Mouse (Mus musculus): ENCODE data around the gene Gripap1. TPM values are rescaled to one million over a fixed set of nuclear protein-coding genes. Genes with fewer than 3 reads are reported as not detected.
"Not testable (repeated sequence)": the region's sequence is repeated elsewhere in the genome, so short reads cannot be mapped to it uniquely, and the experiment has no call there.

Gripap1 gene
- polyA plus RNA-seq, 1 experiment from 2014 or later, result 56.2 TPM

- DNase-seq (ENCODE audit: low spot score) (no peak), ATAC-seq (replicated peaks; ENCODE audit: low FRiP score) (no peak)
- H3K36me3 ChIP-seq (ENCODE audit: control insufficient read depth, insufficient read depth, low read length), result no peaks in the 10 kb centered on the region
- WGBS, result 91% methylated on average over 3 of the region's 3 CpGs
- H3K27ac ChIP-seq (ENCODE audit: low read depth, low read length), result no peak overlapping the region
- no peaks in the 10 kb centered on the region for H3K9me3 ChIP-seq (ENCODE audit: control insufficient read depth, low read length)
- H3K4me3 ChIP-seq (ENCODE audit: low read depth, low read length), result no peak overlapping the region
- H3K4me1 ChIP-seq (replicated peaks; ENCODE audit: control insufficient read depth, insufficient read depth, low read length), result no peaks in the 10 kb centered on the region
- no peak overlapping the region for H3K4me2 ChIP-seq (ENCODE audit: low read depth, low read length, severe bottlenecking)
- no peak overlapping the region for H3K9ac ChIP-seq (ENCODE audit: low read length)
- no peaks in the 10 kb centered on the region for H3K27me3 ChIP-seq (ENCODE audit: control insufficient read depth, insufficient read depth, low read length)
Observed at GRCm38 (mm10) chrX:7797327-7797726, 7.8 kb downstream of the Gripap1 start.

DNA sequence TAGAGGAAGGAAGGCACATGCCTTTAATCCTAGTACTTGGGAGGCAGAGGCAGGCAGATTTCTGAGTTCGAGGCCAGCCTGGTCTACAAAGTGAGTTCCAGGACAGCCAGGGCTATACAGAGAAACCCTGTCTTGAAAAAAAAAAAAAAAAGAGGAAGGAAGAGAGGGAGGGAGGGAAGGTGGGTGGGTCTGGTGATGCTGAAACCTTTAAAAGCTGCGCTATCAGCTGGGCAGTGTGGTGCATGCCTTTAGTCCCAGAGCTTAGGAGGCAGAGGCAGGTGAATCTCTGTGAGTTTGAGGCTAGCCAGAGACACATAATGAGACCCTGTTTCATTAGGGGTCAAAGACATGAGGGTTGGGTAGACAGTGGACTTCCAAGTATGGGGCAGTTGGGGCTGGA lies 12.6 kb downstream of the Gripap1 start:
- not testable (repeated sequence) for H3K9me3 ChIP-seq (ENCODE audit: control insufficient read depth, low read length); H3K9ac ChIP-seq (ENCODE audit: low read length); H3K27me3 ChIP-seq (ENCODE audit: control insufficient read depth, insufficient read depth, low read length); H3K4me2 ChIP-seq (ENCODE audit: low read depth, low read length, severe bottlenecking); H3K27ac ChIP-seq (ENCODE audit: low read depth, low read length); H3K36me3 ChIP-seq (ENCODE audit: control insufficient read depth, insufficient read depth, low read length); DNase-seq (ENCODE audit: low spot score); ATAC-seq (replicated peaks; ENCODE audit: low FRiP score); H3K4me1 ChIP-seq (replicated peaks; ENCODE audit: control insufficient read depth, insufficient read depth, low read length); H3K4me3 ChIP-seq (ENCODE audit: low read depth, low read length)
- 89% methylated on average over 2 of the region's 2 CpGs for WGBS

DNA sequence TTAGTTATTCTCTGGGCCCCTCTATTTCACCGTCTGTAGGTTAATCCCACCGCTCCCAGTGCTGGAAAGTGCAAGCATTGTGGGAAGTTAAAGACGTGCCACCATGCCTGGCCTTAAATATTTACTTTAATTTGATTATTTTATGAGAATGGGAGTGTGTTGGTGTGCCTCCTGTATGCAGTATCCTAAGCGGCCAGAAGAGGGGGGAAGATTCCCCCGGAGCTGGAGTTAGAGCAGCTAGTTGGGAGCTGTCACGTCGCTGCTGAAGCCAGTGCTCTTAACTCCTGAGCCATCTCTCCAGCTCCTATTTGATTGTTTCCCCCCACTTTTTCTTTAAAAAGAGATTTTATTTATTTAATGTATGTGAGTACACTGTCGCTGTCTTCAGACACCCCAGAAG lies 25.5 kb downstream of the Gripap1 start:
- H3K36me3 ChIP-seq (ENCODE audit: control insufficient read depth, insufficient read depth, low read length); H3K27ac ChIP-seq (ENCODE audit: low read depth, low read length): not testable (repeated sequence)

GRCm38 (mm10) chrX:7821865-7822779 lies 32.6 kb downstream of the Gripap1 start, which contains the start of gene Kcnd1:
Kcnd1 (plus strand) TSS chrX:7822289.
- Histone ChIP-seq H3K9me3 (ENCODE audit: control insufficient read depth, low read length) (no peaks in the 10 kb centered on the region), H3K27me3 (ENCODE audit: control insufficient read depth, insufficient read depth, low read length) (no peaks in the 10 kb centered on the region), H3K36me3 (ENCODE audit: control insufficient read depth, insufficient read depth, low read length) (no peaks in the 10 kb centered on the region), H3K4me2 (ENCODE audit: low read depth, low read length, severe bottlenecking) (peak within 1 kb of the TSS; percentile 43), H3K27ac (ENCODE audit: low read depth, low read length) (no peak within 1 kb of the TSS), H3K9ac (ENCODE audit: low read length) (peak within 1 kb of the TSS; percentile 3; the same call in 1 of the 2 replicates), H3K4me3 (ENCODE audit: low read depth, low read length) (peak within 1 kb of the TSS; percentile 16), H3K4me1 (replicated peaks; ENCODE audit: control insufficient read depth, insufficient read depth, low read length) (no peaks in the 10 kb centered on the region)
- peak; percentile 50 for DNase-seq (ENCODE audit: low spot score)
- WGBS, result 26% methylated on average over 22 of the region's 24 CpGs
- peak; percentile 58 for ATAC-seq (replicated peaks; ENCODE audit: low FRiP score)

More for the DNA sequence above, 25.5 kb downstream of the Gripap1 start:
- H3K4me3 ChIP-seq (ENCODE audit: low read depth, low read length); H3K4me2 ChIP-seq (ENCODE audit: low read depth, low read length, severe bottlenecking); H3K27me3 ChIP-seq (ENCODE audit: control insufficient read depth, insufficient read depth, low read length); H3K4me1 ChIP-seq (replicated peaks; ENCODE audit: control insufficient read depth, insufficient read depth, low read length); H3K9me3 ChIP-seq (ENCODE audit: control insufficient read depth, low read length); DNase-seq (ENCODE audit: low spot score); ATAC-seq (replicated peaks; ENCODE audit: low FRiP score); H3K9ac ChIP-seq (ENCODE audit: low read length): not testable (repeated sequence)
- WGBS, result 59% methylated on average over 8 of the region's 8 CpGs

DNA sequence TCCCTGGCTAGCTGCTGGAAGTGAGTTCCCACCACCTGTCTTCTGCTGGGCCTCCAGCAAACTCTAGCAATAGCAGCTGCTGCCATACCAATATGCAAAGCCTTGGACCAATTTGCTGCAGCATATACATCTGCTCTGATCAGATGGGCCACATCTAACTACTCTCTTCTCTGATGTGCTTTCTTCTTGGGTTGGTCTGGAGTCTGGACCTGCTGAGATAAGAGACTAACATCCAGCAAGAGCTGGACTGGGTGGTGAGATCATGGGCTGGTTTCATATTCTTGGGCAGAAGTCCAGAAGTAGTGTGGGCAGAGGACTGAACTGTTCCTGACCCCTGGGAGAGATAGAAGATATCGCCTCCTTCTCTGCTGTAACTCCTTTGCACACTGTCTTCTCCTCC lies 47.6 kb downstream of the Gripap1 start:
- 100% methylated on average over 1 of the region's 1 CpGs for WGBS
- Histone ChIP-seq H3K36me3 (ENCODE audit: control insufficient read depth, insufficient read depth, low read length) (no peaks in the 10 kb centered on the region), H3K27ac (ENCODE audit: low read depth, low read length) (no peak overlapping the region), H3K4me3 (ENCODE audit: low read depth, low read length) (no peak overlapping the region), H3K27me3 (ENCODE audit: control insufficient read depth, insufficient read depth, low read length) (no peaks in the 10 kb centered on the region), H3K4me1 (replicated peaks; ENCODE audit: control insufficient read depth, insufficient read depth, low read length) (no peaks in the 10 kb centered on the region), H3K4me2 (ENCODE audit: low read depth, low read length, severe bottlenecking) (no peak overlapping the region), H3K9me3 (ENCODE audit: control insufficient read depth, low read length) (no peaks in the 10 kb centered on the region), H3K9ac (ENCODE audit: low read length) (no peak overlapping the region)
- no peak for ATAC-seq (replicated peaks; ENCODE audit: low FRiP score)
- no peak for DNase-seq (ENCODE audit: low spot score)

- Histone ChIP-seq H3K36me3 (ENCODE audit: control insufficient read depth, insufficient read depth, low read length) (no peaks in the 10 kb centered on the region), H3K9me3 (ENCODE audit: control insufficient read depth, low read length) (no peaks in the 10 kb centered on the region), H3K4me2 (ENCODE audit: low read depth, low read length, severe bottlenecking) (peak overlapping the region; percentile 42; the same call in 1 of the 2 replicates), H3K4me1 (replicated peaks; ENCODE audit: control insufficient read depth, insufficient read depth, low read length) (no peaks in the 10 kb centered on the region), H3K4me3 (ENCODE audit: low read depth, low read length) (peak overlapping the region; percentile 71), H3K27me3 (ENCODE audit: control insufficient read depth, insufficient read depth, low read length) (no peaks in the 10 kb centered on the region), H3K9ac (ENCODE audit: low read length) (no peak overlapping the region), H3K27ac (ENCODE audit: low read depth, low read length) (no peak overlapping the region)
- DNase-seq (ENCODE audit: low spot score) (no peak), ATAC-seq (replicated peaks; ENCODE audit: low FRiP score) (no peak)
- 21% methylated on average over 7 of the region's 7 CpGs for WGBS
Observed at GRCm38 (mm10) chrX:7840842-7841162, 51.2 kb downstream of the Gripap1 start.

DNA sequence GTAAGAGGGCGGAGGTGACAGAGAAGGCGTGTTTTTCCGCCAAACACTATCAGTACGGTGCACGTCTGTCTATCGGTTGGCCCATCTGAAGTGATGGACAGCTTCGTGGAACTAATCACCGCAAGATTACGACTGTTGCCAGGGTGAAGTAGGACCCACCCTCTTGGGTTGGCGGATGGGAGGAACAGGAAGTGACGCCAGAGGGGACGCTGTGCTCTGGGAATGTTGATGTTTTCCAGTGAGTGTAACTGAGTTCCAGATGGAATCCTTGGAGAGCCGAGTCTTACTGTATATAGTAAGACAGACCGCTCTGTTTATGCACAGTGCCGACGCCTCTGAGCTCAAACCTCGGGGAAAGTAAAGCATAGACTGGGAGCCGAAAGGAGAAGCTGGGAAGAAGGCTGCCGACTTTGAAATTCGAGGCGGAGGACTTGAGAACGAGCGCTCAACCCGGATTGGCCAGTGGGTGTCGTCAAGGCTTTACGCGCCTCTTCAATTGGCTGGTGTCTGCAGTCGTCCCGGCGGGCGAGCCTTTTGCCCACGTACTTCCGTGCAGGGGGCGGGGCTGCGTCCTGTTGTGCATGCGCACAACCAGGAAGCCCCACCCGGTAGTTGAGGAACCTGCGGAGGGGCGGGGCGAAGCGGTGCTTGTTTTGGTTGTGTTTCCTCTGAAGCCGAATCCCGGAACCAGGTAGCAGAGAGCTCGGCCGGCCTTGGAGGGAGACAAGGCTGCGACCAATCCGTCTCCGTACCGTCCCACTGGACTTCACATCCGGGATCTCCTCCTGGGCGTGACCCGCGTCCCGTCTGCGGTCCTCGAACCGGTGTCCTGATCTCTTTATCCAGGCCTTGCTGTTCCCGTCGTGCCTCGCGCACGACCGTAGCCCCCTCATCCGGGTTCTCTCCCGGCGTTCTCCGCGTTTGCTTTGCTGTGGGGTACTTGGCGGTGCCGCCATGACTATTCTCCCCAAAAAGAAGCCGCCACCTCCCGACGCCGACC lies 51.9 kb downstream of the Gripap1 start, which contains the start of gene Otud5:
TSS of gene Otud5 (plus strand) at position 202 of the 1,000 bp plus-strand sequence.
- DNase-seq (ENCODE audit: low spot score), result peak; percentile 95
- ATAC-seq (replicated peaks; ENCODE audit: low FRiP score), result peak; percentile 98
- no peaks in the 10 kb centered on the region for H3K9me3 ChIP-seq (ENCODE audit: control insufficient read depth, low read length)
- H3K27me3 ChIP-seq (ENCODE audit: control insufficient read depth, insufficient read depth, low read length), result no peaks in the 10 kb centered on the region
- H3K4me3 ChIP-seq (ENCODE audit: low read depth, low read length), result peak within 1 kb of the TSS; percentile 71
- WGBS, result 20% methylated on average over 73 of the region's 74 CpGs
- H3K36me3 ChIP-seq (ENCODE audit: control insufficient read depth, insufficient read depth, low read length), result no peaks in the 10 kb centered on the region
- no peaks in the 10 kb centered on the region for H3K4me1 ChIP-seq (replicated peaks; ENCODE audit: control insufficient read depth, insufficient read depth, low read length)
- H3K27ac ChIP-seq (ENCODE audit: low read depth, low read length), result peak within 1 kb of the TSS; percentile 78
- peak within 1 kb of the TSS; percentile 59 for H3K4me2 ChIP-seq (ENCODE audit: low read depth, low read length, severe bottlenecking)
- peak within 1 kb of the TSS; percentile 77 for H3K9ac ChIP-seq (ENCODE audit: low read length)

DNA sequence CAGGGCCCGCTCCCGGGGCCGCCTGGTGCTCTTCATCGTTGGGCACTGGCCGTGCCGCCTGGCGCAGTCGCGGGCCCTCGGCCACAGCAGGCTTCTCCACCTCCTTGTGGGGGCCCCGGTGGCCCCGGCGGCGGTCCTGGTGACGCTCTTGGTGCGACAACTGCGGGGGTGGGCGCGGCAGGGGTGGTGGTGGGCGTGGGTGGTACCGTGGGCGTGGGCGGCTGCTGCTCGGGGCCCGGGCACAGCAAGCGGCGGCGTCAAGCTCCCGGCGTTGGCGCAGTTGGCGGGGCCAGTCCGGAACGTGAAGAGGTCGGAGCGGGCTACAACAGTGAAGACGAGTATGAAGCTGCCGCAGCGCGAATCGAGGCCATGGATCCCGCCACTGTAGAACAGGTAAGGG lies 52.8 kb downstream of the Gripap1 start:
- 13% methylated on average over 41 of the region's 42 CpGs for WGBS
- Histone ChIP-seq H3K9ac (ENCODE audit: low read length) (peak overlapping the region; percentile 77), H3K9me3 (ENCODE audit: control insufficient read depth, low read length) (no peaks in the 10 kb centered on the region), H3K4me2 (ENCODE audit: low read depth, low read length, severe bottlenecking) (peak overlapping the region; percentile 59), H3K36me3 (ENCODE audit: control insufficient read depth, insufficient read depth, low read length) (no peaks in the 10 kb centered on the region), H3K27ac (ENCODE audit: low read depth, low read length) (peak overlapping the region; percentile 55; the same call in 1 of the 2 replicates), H3K4me1 (replicated peaks; ENCODE audit: control insufficient read depth, insufficient read depth, low read length) (no peaks in the 10 kb centered on the region), H3K27me3 (ENCODE audit: control insufficient read depth, insufficient read depth, low read length) (no peaks in the 10 kb centered on the region), H3K4me3 (ENCODE audit: low read depth, low read length) (peak overlapping the region; percentile 71)
- DNase-seq (ENCODE audit: low spot score) (peak; percentile 57), ATAC-seq (replicated peaks; ENCODE audit: low FRiP score) (no peak)
